Mouse (Mus musculus) activated CD4-positive, CD25-positive, alpha-beta regulatory T cell, adult 4 months (primary cell): ENCODE measurements around the gene Armt1. TPM values are rescaled to one million over a fixed set of nuclear protein-coding genes. Genes with fewer than 3 reads are reported as not detected.
"Not testable (repeated sequence)": the region's sequence is repeated elsewhere in the genome, so short reads cannot be mapped to it uniquely, and the experiment has no call there.

Experiments
- ATAC-seq: one replicate; pipeline ENCODE4 v1.8.0; 2017
- polyA plus RNA-seq, 2 experiments: library from polyadenylated mRNA; unstranded; fragments of 100-300 nt; shearing (Covaris generic); gene quantifications; one replicate each; pipeline ENCODE4 v1.2.1; 2017

Armt1 gene
- polyA plus RNA-seq, result 10 to 100 TPM; 30.8 to 39.0 TPM

DNA sequence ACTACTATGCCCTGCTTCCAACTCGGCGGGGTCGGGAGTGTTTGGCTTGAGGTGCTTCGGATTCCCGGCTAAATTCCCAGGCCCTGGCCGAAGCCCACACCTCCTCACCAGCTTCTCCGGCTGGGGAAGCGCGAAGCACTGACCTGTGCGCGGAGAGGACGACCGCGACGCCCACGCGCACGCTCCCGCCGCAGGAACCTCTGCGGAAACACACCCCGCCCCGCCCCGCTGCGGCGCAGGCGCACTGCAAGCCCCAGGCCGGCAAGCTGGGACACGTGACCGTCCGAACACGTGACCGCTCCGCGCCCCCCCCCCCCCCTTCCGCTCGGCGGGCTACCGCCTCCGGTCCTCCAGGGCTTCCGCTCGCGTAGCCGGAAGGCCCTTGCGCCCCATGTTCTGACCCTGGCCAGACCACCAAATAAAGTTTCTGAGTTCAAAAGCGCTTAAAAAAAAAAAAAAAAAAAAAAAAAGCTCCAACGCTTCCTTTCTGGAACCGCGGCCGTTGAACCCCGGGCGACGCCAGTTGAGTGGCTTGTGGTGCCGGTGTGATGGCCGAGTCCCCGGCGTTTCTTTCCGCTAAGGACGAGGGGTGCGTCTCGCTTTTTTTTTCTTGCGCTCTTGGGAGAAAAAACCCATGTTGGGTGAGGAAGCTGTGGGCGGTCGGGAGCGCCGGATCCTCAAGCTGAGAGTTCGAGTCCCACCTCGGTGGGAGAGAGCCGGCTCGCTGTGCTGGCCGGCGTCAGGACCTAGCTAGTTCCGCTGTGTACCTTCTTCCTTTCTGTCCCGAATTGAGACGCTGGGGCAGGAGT, at the start of gene Armt1, which contains the start of gene Rmnd1:
Gene Armt1, plus strand, starts transcription at position 345 of the 809 bp plus-strand sequence.
Gene Rmnd1, minus strand, starts transcription at position 266 of the 809 bp plus-strand sequence.
- peak; percentile 85 for ATAC-seq

DNA sequence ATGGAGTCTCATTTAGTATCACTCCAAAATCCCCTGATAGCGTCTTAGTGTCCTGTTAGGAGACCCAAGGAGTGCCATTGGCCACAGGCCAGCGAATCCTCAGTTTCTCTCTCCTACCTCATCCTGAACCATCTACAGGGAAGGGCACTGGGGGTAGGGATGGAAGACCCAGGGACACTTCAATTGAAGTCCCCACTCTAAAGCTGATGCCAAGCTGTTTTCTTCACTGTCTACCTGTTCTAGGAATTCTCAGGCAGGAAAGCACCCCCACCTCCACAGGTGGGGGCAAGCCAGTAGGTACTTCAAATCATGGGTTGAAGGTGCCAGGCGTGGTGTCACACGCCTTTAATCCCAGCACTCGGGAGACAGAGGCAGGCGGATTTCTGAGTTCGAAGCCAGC, 48.0 kb upstream of the Armt1 start:
- no peak for ATAC-seq

DNA sequence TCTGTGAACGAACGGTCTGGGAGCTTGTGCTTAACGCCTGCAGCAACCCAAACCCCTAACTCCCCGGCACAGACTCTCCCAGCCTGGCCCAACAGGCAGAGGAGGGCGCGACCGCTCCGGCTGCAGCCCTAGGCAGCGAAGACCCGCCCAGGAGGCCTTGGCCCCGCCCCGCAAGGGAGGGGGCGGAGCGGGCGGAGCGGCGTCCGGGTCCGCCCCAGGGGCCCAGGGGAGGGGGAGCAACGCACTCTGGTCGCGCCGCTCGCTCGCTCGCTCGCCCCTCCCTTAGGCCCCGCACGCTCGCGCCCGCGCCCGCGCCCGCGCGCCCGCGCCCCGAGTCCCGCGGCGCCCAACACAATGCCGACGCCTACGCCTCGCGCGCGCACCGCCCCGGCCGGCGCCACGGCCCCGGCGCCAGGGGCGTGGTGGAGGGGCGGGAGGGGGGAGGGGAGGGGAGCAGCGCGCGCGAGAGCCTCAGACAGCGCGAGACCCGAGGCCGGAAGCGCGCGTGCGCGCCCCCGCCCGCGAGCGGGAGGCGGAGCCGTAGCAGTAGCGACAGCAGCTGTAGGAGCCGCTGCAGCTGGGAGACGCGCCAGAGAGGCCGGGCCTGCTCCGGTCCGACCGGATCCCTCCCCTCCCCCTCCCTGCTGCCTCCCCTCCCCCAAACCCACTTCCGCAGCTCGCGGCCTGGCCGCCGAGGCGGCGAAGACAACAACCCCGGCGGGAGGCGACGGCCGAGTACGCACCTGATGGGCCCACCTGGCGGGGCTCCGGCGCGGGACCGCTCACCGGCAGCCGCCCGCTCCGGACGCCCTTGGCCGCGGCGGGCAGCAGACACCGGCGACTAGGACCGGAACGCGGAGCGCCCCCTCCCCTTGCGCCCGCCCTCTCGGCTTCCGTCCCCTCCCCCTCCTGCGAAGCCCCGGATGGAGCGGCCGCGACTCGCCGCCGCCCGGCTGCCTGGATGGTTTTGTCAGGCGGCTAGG, 45.4 kb upstream of the Armt1 start:
- peak; percentile 74 for ATAC-seq

DNA sequence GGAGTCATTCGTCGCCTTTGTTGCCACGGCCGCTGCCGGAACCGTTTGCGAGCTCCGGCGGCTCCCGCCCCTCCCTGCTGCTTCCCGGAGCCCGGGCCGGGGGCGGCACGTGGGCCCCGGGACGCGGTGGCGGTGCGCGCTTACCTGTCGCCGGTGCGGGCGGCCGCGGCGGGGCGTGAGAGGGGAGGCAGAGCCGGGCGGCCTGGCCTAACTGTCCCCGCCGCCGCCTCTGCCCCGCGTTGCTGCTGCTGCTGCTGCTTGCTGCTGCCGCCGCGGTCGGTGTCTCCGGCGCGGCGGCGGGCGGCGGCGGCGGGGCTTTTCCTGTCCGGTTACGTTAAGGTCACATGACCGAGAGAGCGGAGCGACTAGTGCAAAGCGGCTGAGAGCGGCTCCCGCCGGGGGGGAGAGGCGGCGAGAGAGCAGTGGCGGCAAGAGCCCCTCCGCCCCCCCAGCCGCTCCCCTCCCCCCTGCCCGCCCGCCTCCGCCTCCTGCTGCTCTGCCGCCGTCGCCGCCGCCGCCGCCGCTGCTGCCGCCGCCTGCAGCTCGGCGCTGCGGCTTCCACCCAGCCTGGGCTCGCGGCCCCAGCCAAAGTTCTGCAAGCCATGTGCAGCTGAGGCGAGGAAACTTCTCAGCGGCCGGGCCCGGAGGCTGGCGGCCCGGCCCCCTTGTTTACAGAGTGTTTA, 44.4 kb upstream of the Armt1 start, which contains the start of gene Zbtb2:
Gene Zbtb2, minus strand, starts transcription at position 408 of the 683 bp plus-strand sequence.
- ATAC-seq, result peak; percentile 8

DNA sequence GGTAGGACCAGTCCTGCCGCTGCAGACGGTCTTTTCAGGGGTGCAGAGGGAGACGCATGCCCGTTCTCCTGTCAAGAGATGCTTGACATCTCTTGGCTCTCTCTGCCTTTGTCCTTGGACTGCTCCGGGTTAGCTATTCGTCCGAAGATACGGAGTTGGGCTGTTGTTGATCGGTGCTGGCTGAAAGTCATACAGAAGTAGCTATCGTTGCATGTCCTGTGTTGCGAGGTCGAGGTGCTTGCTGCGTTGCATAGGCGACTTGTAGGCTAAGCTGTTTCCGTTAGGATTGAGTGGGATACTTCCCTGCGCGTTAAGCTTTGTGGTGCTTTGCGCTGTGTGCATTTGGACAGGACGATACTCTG, 43.9 kb upstream of the Armt1 start:
- ATAC-seq, result peak; percentile 2

DNA sequence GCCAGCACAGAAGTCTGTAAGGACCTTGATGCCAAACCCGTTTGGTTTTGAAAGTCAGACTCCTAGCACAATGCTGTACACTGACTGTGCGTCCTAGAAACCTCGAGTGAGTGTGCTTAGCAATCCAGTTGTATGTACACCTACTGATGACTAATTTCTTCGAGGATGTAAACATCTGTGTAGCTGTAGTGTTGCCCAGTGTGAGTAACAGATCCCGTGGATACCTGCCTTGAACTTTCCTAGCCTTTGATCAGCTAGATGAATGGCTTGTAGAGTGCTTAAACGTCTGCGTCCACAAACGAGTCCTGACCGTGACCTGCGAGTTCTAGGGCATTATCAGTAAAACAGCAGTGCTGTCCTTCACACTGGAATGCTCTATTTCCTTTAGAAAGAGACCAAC, 43.2 kb upstream of the Armt1 start:
- no peak for ATAC-seq

DNA sequence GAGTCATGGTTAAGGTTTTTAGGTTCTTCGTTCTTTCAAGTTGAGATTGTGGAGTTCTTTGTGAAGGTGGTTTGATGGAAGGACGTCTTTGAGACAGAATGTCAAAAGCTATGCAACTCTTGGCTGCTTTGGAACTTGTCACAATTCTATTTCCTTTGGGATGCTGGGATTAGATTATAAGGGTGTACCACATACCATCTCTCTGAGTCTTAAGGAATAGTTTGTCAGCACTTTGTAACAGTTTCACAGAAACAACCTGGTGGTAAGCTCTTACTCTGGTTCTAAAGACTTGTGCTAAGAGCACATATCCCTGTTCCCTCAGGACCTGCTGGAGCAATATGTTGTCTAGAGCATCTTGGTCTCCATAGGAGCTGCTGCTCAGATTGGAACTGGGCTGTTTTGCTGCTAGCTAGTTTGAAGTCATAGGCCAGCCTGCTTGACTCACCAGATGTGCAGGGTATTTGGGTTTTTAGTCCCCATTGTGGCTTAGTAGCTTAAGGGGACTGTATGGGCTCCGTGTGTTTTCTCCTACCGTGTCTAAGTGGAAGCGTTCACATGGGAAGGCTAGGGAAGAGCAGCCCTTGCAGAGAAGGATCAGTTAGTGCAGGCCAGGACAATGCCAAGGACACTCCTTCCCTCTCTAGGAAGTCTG, 42.7 kb upstream of the Armt1 start:
- ATAC-seq, result no peak

DNA sequence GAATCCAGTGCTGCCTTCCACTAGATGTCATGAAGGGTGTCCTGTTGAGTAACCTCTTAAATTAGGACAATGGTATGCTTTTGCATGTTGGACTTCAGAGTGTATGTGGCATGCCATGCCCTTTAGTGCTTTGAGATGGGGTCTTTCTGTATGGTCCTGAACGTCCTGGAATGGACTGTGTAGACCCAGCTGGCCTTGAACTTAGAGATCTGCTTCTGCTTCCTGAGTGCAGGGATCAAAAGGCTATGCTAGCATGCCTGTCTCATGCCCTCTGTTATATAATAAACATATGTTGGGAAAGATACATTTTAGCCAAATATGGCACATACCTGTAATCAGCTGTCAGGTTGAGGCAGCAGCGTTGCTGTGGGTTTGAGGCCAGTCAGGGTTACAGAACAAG, 41.7 kb upstream of the Armt1 start:
- no peak for ATAC-seq

DNA sequence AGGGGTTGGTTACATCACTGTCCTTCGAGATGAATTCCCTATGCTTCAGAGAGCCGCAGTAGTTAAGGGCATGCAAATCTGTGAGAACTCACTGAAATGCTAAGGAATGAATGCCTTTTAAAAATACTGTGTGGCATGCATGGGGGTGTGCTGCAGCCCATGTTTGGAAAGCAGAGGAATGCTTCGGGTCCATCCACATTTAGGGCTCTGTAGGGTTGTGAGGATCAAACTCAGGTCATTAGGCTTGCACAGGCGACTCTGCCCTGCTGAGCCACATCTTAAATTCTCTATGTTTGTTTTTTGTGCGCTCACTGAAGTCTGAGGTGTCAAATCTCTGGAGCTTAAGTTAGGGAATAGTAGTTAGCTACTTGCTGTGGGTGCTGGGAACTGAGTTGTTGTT, 41.2 kb upstream of the Armt1 start:
- ATAC-seq, result no peak

DNA sequence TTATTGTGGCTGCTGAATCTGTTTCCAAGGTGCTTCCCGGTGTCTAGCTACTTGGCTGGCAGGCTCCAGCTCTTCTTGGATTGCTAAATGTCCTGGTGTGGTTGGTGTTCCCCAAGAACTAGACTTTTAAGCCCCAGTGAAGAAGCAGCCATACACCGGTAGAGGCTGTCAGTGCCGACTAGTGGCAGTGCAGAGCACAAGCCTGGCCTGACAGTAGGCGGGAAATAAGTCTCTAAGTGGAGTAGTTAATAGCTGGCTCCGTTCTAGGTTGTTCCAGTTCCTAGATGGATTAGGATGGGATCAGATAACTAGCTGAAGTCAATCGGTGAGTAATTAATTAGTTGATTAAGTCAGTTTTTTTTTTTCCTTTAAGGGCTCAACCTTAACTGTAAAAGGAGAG, 40.4 kb upstream of the Armt1 start:
- ATAC-seq, result peak; percentile 24

DNA sequence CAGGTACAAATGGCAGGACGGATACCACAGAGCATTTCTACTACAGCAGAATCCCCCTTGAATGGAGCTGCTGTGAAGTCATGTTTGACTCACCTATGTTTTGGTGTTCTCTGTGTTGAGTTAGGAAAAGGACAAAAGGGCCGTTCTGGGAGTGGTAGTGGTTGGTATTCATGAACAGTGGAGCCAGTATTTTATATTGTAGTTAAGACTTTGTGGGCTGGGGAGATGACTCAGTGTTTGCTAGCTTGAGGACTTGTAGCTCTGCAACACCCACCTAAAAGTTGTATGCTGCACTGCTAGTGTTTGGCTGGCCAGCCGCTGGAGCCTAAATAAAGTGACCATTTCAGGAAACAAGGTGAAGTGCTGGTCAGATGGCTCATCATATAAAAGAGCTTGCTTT, 36.9 kb upstream of the Armt1 start:
- ATAC-seq, result no peak

DNA sequence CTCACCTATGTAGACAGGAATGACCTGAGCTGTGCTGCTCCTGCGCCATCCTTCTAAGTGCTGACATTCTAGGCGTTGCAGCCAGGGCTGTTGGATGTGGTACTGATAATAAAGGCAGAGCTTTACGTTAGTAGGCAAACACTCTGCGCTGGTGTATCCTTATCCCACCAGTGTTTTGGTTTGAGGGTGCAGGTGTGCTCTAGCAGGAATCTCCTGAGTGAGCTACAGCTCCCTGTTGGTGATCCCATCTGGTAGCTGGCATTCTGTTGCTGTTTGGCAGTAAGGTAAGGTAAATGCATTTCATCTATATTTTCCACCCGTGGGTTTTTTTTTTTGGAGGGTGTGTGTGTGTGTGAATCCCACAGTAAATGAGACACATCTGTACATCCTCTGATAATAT, 34.2 kb upstream of the Armt1 start:
- ATAC-seq, result no peak

DNA sequence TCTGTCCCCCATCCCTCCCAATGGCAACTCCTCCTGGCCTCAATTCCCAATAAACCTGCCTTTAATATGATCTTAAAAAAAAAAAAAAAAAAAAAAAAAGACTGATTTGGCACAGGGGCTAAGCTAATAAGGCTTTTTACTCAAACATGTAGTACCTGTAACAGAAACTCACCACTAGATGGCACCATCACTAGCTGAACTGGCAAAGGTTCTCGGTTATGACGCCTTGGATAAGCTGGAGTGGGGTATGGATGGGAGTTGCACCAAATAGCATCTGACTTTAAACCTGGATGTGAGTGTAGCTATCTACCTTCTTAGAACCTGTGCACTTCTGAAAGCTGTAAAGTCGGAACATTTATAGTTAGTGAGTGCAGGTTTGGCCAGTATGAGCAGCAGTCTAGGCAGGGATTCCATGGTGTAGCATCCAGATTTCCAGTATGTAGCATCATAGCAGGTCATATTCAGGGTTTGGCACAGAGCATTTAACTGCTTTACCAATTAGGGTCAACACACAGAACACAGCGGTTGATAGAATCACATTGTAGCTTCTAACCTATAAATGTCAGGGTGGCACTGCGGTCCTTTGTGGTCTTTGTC, 27.3 kb upstream of the Armt1 start:
- ATAC-seq, result peak; percentile 60

DNA sequence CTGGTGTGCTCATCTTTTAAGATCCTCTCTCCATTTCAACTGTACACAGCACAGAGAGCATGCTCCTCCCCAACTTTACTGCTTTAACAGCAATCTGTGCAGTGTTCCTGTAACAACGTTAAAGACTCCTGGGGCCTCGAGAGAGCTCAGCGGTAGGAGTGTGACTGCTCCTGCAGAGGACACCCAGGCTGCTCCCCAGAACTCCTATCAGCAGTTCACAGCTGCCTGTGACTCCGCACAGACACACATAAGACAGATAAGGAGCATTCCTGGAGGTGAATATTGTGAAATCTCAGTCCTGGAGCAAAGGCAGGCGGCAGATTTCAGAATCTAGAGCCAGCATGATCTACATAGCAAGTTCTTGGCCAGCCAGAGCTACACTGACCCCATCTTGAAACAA, 26.8 kb upstream of the Armt1 start:
- no peak for ATAC-seq

DNA sequence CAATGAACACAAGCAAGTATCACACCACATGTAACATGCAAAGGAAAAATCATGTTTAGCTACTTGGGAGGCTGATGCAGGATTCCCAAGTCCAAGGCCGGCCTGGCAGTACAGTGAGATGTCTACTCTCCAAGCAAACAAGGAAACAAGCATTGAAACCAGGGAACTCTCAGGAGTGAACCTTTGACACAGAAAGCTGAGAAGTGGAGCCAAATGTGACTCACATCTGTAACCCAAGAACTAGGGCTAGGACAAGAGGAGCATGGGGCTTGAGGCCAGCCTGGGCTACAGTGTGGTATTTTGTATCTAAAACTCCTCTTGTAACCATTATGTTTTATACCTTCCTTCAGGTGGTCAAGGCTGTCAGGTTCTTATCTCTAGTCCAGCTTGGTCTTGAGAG, 25.1 kb upstream of the Armt1 start:
- no peak for ATAC-seq

DNA sequence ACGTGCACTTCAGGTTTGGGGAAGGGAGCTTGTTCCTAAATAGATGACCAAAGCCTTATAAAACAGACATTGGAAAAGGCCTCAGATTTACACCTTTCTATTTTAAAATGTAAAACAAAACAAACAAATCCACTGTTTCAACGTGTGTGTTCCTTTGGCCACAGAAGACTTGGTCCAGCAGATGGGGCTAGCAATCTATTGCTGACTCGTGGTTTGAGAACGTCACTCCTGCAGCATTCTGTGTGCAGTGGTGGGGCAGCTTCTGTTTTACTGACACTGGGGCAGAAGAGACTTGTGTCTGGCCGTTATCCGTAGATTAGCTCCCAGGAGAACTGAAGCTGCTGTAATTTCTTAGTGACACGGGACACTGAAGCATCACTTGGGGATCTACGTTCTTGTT, 7.0 kb upstream of the Armt1 start:
- no peak for ATAC-seq

DNA sequence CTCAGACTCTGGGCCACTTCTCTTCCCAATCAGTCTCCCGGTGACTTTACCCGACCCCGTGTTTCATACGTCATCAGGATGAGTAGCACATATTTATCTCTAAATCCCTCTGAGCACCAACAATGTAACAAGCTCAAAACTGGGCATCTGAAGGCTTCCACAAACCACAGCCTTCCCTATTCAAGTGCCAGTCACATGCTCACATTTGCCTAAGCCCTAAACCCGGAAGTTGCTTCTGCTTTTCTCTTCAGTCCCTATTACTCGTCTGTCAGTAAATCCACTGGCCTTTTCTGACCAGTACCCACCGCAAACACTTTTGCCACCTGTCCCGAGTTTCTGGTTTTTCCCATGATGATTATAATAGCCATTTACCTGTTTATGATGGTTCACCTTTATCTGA, 1.9 kb upstream of the Armt1 start:
- ATAC-seq, result no peak

DNA sequence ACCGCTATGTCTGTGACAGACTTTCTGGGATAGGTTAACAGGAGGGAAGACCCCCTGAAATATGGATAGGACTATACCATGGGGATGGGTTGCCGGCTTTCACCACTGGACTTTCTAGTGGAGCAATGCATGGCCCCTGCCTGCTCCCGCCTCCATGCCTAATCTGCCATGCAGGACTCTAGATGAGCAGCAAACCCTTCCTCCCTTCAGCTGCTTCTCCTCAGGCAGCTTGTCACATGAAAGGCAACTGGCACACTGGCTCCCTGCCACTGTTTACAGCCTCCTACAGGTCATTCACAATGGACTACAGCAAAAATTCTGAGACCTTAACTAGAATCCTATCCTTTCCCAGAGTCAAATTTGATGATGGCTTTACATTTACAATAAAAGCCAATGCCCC, 1.4 kb upstream of the Armt1 start:
- ATAC-seq, result no peak

DNA sequence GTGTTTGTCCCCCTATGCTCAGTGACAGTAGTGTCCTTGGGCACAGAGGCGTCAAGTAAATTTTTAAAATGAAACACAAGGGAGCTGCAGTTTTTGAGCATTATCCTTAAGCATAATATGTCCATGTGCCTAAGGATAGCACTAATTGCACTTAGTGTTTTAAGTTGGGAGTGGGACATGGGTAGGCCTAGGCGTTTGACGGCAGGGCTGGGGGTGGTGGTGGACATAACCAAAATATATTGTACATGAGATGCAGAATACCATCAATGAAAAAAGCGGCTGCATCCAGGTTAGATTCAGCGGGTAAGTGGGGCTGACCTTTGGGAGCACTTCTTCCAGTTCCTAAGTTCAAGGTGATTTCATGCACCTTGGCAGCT, 533 bp upstream of the Armt1 start:
- ATAC-seq, result no peak

DNA sequence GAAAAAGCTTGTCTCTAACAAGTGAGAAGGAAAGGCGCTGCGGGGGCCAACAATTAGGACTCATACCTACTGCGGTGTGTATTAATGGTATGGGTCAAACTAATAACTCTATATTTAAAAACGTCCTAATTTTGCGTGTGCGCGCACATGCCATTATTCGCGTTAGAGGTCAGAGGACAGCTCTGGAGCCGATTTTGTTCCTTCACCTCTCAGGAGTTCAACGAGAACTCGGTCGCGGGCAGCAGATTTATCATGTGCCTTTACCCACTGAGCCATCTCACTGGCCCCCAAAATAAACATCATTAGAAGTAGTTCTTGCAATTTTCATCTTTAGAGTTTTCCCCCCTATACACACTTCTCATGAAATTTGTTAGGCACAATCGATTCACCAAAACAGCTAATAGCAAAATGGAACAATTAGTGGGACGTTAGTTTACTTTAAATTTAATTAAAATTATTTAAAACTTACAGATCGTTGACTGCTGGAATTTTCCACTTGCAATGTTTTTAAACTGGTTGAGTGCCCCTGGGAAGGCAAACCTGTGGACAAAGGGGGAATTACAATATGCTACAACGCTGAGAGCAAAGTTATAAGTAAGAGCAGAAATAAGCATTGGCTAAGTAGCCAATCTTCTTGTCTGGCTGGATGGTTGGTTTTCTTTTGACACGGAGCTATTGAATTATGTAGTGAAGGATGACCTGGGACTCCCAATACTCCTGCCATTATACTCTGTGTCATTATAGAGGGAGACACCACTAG, 909 bp downstream of the Armt1 start:
- ATAC-seq, result no peak

DNA sequence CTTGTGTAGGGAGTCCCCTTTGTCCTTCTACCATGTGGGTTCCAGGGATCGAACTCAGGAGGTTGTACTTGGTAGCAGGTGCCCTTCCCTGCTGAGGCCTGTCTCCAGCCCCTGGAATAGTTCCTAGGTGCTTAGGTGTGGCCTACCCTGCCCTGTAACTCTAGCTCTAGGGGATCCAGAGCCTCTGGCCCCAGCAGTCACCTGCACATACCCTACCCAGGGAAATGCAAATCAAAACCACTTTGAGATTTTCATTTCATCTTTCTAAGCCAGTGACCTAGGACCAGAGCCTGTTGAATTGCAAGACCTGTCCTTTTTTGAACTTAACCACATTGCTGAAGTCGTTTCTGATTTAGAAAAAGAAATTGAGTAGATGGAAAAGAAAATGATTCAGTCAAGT, 1.6 kb downstream of the Armt1 start:
- ATAC-seq, result not testable (repeated sequence)
